Mouse (Mus musculus) macrophage (primary cell): ENCODE data around the gene Gse1. TPM values are rescaled to one million over a fixed set of nuclear protein-coding genes. Genes with fewer than 3 reads are reported as not detected.

Experiments used
- H3K27ac ChIP-seq: fragments of 350-480 bp; formaldehyde crosslinking; 2 replicates; pipeline ENCODE4 v1.9.0; 2021
- H3K36me3 ChIP-seq: fragments of 350-480 bp; formaldehyde crosslinking; 2 replicates; pipeline ENCODE4 v1.9.0; 2021; ENCODE audit errors: inconsistent target
- H3K4me3 ChIP-seq: fragments of 350-480 bp; formaldehyde crosslinking; 2 replicates; pipeline ENCODE4 v1.9.0; 2021; ENCODE audit errors: inconsistent target
- H3K79me2 ChIP-seq: fragments of 350-480 bp; formaldehyde crosslinking; 2 replicates; pipeline ENCODE4 v1.9.0; 2021; ENCODE audit errors: inconsistent target
- WGBS: methylation state at CpG from one replicate; pipeline ENCODE4 v1.1.7; 2026; ENCODE audit warnings: inconsistent platforms; ENCODE audit not compliant: missing documents; 5-methylcytosine and 5-hydroxymethylcytosine counted together
- polyA plus RNA-seq: library from polyadenylated mRNA; stranded (reverse); fragments of 250-400 nt; gene quantifications from 3 replicates; pipeline ENCODE4 v1.2.4, GENCODE M21; 2018; ENCODE audit warnings: inconsistent platforms

The Gse1 gene
- polyA plus RNA-seq, 1 experiment from 2014 or later: 10.8 TPM

- no peaks in the 10 kb centered on the region for H3K79me2 ChIP-seq
- H3K4me3 ChIP-seq: no peak overlapping the region
- H3K36me3 ChIP-seq: no peaks in the 10 kb centered on the region
- 32% methylated on average over 10 of the region's 10 CpGs for WGBS
- no peak overlapping the region for H3K27ac ChIP-seq
Observed at GRCm38 (mm10) chr8:120225421-120226151, 2.7 kb upstream of the Gse1 start.

- Histone ChIP-seq H3K4me3 (no peak overlapping the region), H3K79me2 (no peaks in the 10 kb centered on the region), H3K27ac (no peak overlapping the region), H3K36me3 (no peaks in the 10 kb centered on the region)
- 82% methylated on average over 5 of the region's 5 CpGs for WGBS
Observed at GRCm38 (mm10) chr8:120226700-120227577, 1.3 kb upstream of the Gse1 start.

GRCm38 (mm10) chr8:120227578-120227876, 729 bp upstream of the Gse1 start:
- Histone ChIP-seq H3K27ac (no peak overlapping the region), H3K4me3 (no peak overlapping the region), H3K36me3 (no peaks in the 10 kb centered on the region), H3K79me2 (no peaks in the 10 kb centered on the region)

GRCm38 (mm10) chr8:120228781-120229573, 721 bp downstream of the Gse1 start:
- WGBS: 1% methylated on average over 110 of the region's 125 CpGs
- no peaks in the 10 kb centered on the region for H3K79me2 ChIP-seq
- no peak overlapping the region for H3K27ac ChIP-seq
- H3K4me3 ChIP-seq: no peak overlapping the region
- no peaks in the 10 kb centered on the region for H3K36me3 ChIP-seq

GRCm38 (mm10) chr8:120229574-120229916, 1.3 kb downstream of the Gse1 start:
- H3K36me3 ChIP-seq: no peaks in the 10 kb centered on the region
- no peak overlapping the region for H3K27ac ChIP-seq
- no peak overlapping the region for H3K4me3 ChIP-seq
- WGBS: 3% methylated on average over 22 of the region's 22 CpGs
- no peaks in the 10 kb centered on the region for H3K79me2 ChIP-seq

GRCm38 (mm10) chr8:120230081-120230480, 1.8 kb downstream of the Gse1 start:
- Histone ChIP-seq H3K36me3 (no peaks in the 10 kb centered on the region), H3K4me3 (no peak overlapping the region), H3K79me2 (no peaks in the 10 kb centered on the region), H3K27ac (no peak overlapping the region)
- whole genome bisulfite sequencing: 13% methylated on average over 22 of the region's 22 CpGs

- Histone ChIP-seq H3K36me3 (no peaks in the 10 kb centered on the region), H3K4me3 (no peak overlapping the region), H3K79me2 (no peaks in the 10 kb centered on the region), H3K27ac (no peak overlapping the region)
- WGBS: 42% methylated on average over 18 of the region's 18 CpGs
Observed at GRCm38 (mm10) chr8:120230715-120231614, 2.7 kb downstream of the Gse1 start.

- Histone ChIP-seq H3K4me3 (no peak overlapping the region), H3K36me3 (no peaks in the 10 kb centered on the region), H3K79me2 (no peaks in the 10 kb centered on the region), H3K27ac (no peak overlapping the region)
- WGBS: 87% methylated on average over 3 of the region's 3 CpGs
Observed at GRCm38 (mm10) chr8:120231870-120232269, 3.6 kb downstream of the Gse1 start.

GRCm38 (mm10) chr8:120232398-120232797, 4.1 kb downstream of the Gse1 start:
- WGBS: 48% methylated on average over 4 of the region's 4 CpGs
- H3K4me3 ChIP-seq: no peak overlapping the region
- no peak overlapping the region for H3K27ac ChIP-seq
- no peaks in the 10 kb centered on the region for H3K79me2 ChIP-seq
- H3K36me3 ChIP-seq: no peaks in the 10 kb centered on the region

GRCm38 (mm10) chr8:120232913-120233312, 4.7 kb downstream of the Gse1 start:
- no peak overlapping the region for H3K27ac ChIP-seq
- 95% methylated on average over 9 of the region's 13 CpGs for WGBS

GRCm38 (mm10) chr8:120234457-120234856, 6.2 kb downstream of the Gse1 start:
- WGBS: 53% methylated on average over 12 of the region's 12 CpGs
- Histone ChIP-seq H3K27ac (no peak overlapping the region), H3K36me3 (no peaks in the 10 kb centered on the region), H3K79me2 (no peaks in the 10 kb centered on the region), H3K4me3 (no peak overlapping the region)

More at GRCm38 (mm10) chr8:120232913-120233312, 4.7 kb downstream of the Gse1 start:
- no peaks in the 10 kb centered on the region for H3K36me3 ChIP-seq
- H3K4me3 ChIP-seq: no peak overlapping the region
- no peaks in the 10 kb centered on the region for H3K79me2 ChIP-seq

- Histone ChIP-seq H3K79me2 (no peaks in the 10 kb centered on the region), H3K4me3 (no peak overlapping the region), H3K36me3 (no peaks in the 10 kb centered on the region), H3K27ac (no peak overlapping the region)
- WGBS: 60% methylated on average over 8 of the region's 8 CpGs
Observed at GRCm38 (mm10) chr8:120234866-120235265, 6.6 kb downstream of the Gse1 start.

- Histone ChIP-seq H3K36me3 (no peaks in the 10 kb centered on the region), H3K79me2 (no peaks in the 10 kb centered on the region), H3K4me3 (no peak overlapping the region), H3K27ac (no peak overlapping the region)
- 75% methylated on average over 4 of the region's 4 CpGs for WGBS
Observed at GRCm38 (mm10) chr8:120243222-120243621, 15.0 kb downstream of the Gse1 start.

GRCm38 (mm10) chr8:120243916-120244451, 15.7 kb downstream of the Gse1 start:
- 98% methylated on average over 5 of the region's 5 CpGs for WGBS
- no peak overlapping the region for H3K4me3 ChIP-seq
- no peak overlapping the region for H3K27ac ChIP-seq
- H3K36me3 ChIP-seq: no peaks in the 10 kb centered on the region
- H3K79me2 ChIP-seq: no peaks in the 10 kb centered on the region
